Comparison of ENCODE assay signal across 9 mouse cellular contexts in the genomic region with DNA sequence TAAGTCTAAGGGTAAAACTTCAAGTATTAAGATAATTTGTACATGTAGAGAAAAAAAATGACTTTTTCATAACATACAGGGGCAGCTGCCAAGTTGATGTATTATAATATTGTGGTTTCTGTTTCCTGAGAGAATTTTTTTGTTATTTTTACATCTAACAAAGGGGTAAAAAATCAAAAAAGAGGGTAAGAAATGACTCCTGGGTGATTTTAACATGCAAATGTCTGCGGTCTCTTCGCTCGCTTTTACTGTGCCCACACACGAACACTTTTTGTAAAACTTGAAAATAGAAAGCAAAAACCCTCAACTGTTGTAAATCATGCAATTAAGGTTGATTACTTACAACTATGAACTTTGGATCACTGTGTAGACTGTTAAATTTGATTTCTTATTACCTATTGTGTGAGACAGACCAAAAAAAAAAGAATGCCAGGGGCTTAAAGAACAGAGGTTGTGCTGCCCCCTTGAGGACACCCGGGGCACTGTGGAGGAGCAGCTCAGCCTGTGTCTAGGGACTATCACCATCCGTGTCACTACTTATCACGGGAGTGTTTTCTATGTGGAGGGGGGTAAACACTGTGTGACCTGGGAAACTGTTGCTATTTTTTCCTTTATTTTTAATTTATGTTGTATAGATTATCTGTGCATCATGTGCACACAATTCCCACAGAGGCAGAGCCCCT. TPM values are rescaled to one million over a fixed set of nuclear protein-coding genes. Genes with fewer than 3 reads are reported as not detected.
DNase-seq lines count a peak whose midpoint lies in the region; ATAC-seq and TF ChIP-seq lines count a peak whose summit lies in the region.
"Had no signal": no experiment of that assay in that cellular context is flagged by ENCODE, and none has a peak within 500 bp of the region (broad histone marks: within the 10 kb centered on the region; RNA-seq: fewer than 3 reads in every experiment).

No protein-coding gene starts in this region.

- H3K9me3 ChIP-seq in forebrain, embryonic 14.5 days (replicated peaks; ENCODE audit: control insufficient read depth, low read length) = no peaks in the 10 kb centered on the region
- H3K9me3 ChIP-seq in intestine, embryonic 16.5 days (ENCODE audit: control insufficient read depth, low read length) = no peaks in the 10 kb centered on the region
- no peaks in the 10 kb centered on the region for H3K9me3 ChIP-seq in liver, embryonic 14.5 days (ENCODE audit: control insufficient read depth, low read length)
- H3K9me3 ChIP-seq: hindbrain, embryonic 15.5 days had no signal

- H3K27ac ChIP-seq in forebrain, embryonic 14.5 days (ENCODE audit: low read depth, low read length) = no peak overlapping the region
- H3K27ac ChIP-seq in intestine, embryonic 16.5 days (ENCODE audit: low read length) = no peak overlapping the region
- no peak overlapping the region for H3K27ac ChIP-seq in liver, embryonic 14.5 days
- H3K27ac ChIP-seq: hindbrain, embryonic 15.5 days had no signal

- H3K4me3 ChIP-seq in forebrain, embryonic 14.5 days (ENCODE audit: low read depth, low read length) = no peak overlapping the region
- no peak overlapping the region for H3K4me3 ChIP-seq in intestine, embryonic 16.5 days (ENCODE audit: low read length)
- H3K4me3 ChIP-seq in liver, embryonic 14.5 days (ENCODE audit: insufficient read depth in 1 of 2, low read depth in 2 of 2, low read length in 2 of 2) = no peak overlapping the region
- H3K4me3 ChIP-seq: hindbrain, embryonic 15.5 days had no signal

- TF ChIP-seq EP300 in liver, embryonic 14.5 days (IDR thresholded peaks at IDR 0.05; ENCODE audit: low read depth) = no peak

- H3K27me3 ChIP-seq in forebrain, embryonic 14.5 days (replicated peaks; ENCODE audit: control insufficient read depth, insufficient read depth, low read length) = peaks cover 10% of the 10 kb centered on the region
- 0 out of 2 replicates have a peak, but pooled peaks cover 5% of the 10 kb centered on the region for H3K27me3 ChIP-seq in intestine, embryonic 16.5 days (replicated peaks; ENCODE audit: control insufficient read depth, insufficient read depth, low read length)
- H3K27me3 ChIP-seq in liver, embryonic 14.5 days (ENCODE audit: control insufficient read depth, insufficient read depth, low read length) = no peaks in the 10 kb centered on the region; the same call in 1 of the 2 replicates

- TF ChIP-seq CTCF in liver, embryonic 14.5 days (IDR thresholded peaks at IDR 0.05; ENCODE audit: low read depth) = peak; percentile 75

- peak; percentile 67 for DNase-seq in 3T3-L1 (ENCODE audit: low read depth, low spot score)
- DNase-seq in CD4-positive, CD25-positive, alpha-beta regulatory T cell, adult 2 months (ENCODE audit: low read depth, low spot score) = peak; percentile 76
- peak; percentile 16 for DNase-seq in c-Kit-negative CD71-positive TER-119-positive erythroid progenitor cells, embryonic 14.5 days (ENCODE audit: low read depth, low spot score)
- peak; percentile 84 for DNase-seq in forebrain, embryonic 14.5 days (ENCODE audit: low spot score)
- no peak for DNase-seq in liver, embryonic 14.5 days (ENCODE audit: low read depth in 3 of 3, low spot score in 3 of 3)
- DNase-seq in retina, postnatal 7 days (ENCODE audit: low read depth, low spot score) = peak; percentile 69

- no peak overlapping the region for H3K9ac ChIP-seq in forebrain, embryonic 14.5 days (ENCODE audit: low read length)
- H3K9ac ChIP-seq in intestine, embryonic 16.5 days (ENCODE audit: low read depth, low read length) = no peak overlapping the region
- H3K9ac ChIP-seq in liver, embryonic 14.5 days (replicated peaks) = no peak overlapping the region
- H3K9ac ChIP-seq: hindbrain, embryonic 15.5 days had no signal

- H3K4me2 ChIP-seq in forebrain, embryonic 14.5 days (ENCODE audit: low read length) = no peak overlapping the region
- H3K4me2 ChIP-seq in intestine, embryonic 16.5 days (ENCODE audit: low read depth, low read length) = no peak overlapping the region
- H3K4me2 ChIP-seq in liver, embryonic 14.5 days (ENCODE audit: low read depth) = no peak overlapping the region
- H3K4me2 ChIP-seq: hindbrain, embryonic 15.5 days had no signal

- ATAC-seq in forebrain, embryonic 14.5 days = no peak
- ATAC-seq in intestine, embryonic 16.5 days = 0 out of 2 replicates have a peak, but pooled peaks have one; percentile 32
- ATAC-seq in liver, embryonic 14.5 days (ENCODE audit: insufficient read depth) = no peak
- ATAC-seq in erythroblast, adult 5-6 weeks (replicated peaks; ENCODE audit: low FRiP score, poor library complexity, severe bottlenecking) = no peak

- 51% methylated on average over 7 of the region's 7 CpGs for WGBS in forebrain, embryonic 14.5 days
- 52% methylated on average over 7 of the region's 7 CpGs for WGBS in intestine, embryonic 16.5 days
- 49% methylated on average over 7 of the region's 7 CpGs for WGBS in liver, embryonic 14.5 days (ENCODE audit: insufficient replicate concordance)

- peaks cover 4% of the 10 kb centered on the region; the same call in 1 of the 2 replicates for H3K4me1 ChIP-seq in forebrain, embryonic 14.5 days (ENCODE audit: control insufficient read depth, insufficient read depth, low read length)
- no peaks in the 10 kb centered on the region for H3K4me1 ChIP-seq in intestine, embryonic 16.5 days (ENCODE audit: control insufficient read depth, insufficient read depth, low read length)
- H3K4me1 ChIP-seq in liver, embryonic 14.5 days (replicated peaks; ENCODE audit: control insufficient read depth in 2 of 2, insufficient read depth in 2 of 2, low read length in 1 of 2) = no peaks in the 10 kb centered on the region

- no peaks in the 10 kb centered on the region for H3K36me3 ChIP-seq in forebrain, embryonic 14.5 days (ENCODE audit: control insufficient read depth, insufficient read depth, low read length)
- H3K36me3 ChIP-seq in intestine, embryonic 16.5 days (ENCODE audit: control insufficient read depth, insufficient read depth, low read length) = no peaks in the 10 kb centered on the region
- H3K36me3 ChIP-seq in liver, embryonic 14.5 days (replicated peaks; ENCODE audit: control insufficient read depth, insufficient read depth, low read depth) = no peaks in the 10 kb centered on the region
- H3K36me3 ChIP-seq: hindbrain, embryonic 15.5 days had no signal

RNA-seq across cellular contexts. Expression of a gene that starts 23.5 kb away (rescaled TPM):
- polyA plus RNA-seq in forebrain, embryonic 14.5 days (2014; fragmentation: Nextera tagmentation; extraction: Ambion mirVana) = 0.74 and 1.1 TPM in 2 replicates
- 70.3 and 81.3 TPM in 2 replicates for polyA plus RNA-seq in intestine, embryonic 16.5 days (2015; fragmentation: Nextera tagmentation; extraction: Ambion mirVana)
- polyA plus RNA-seq in liver, embryonic 14.5 days (2012; rRNA removed) = 0.15 and 0.75 TPM in 2 replicates
- 0.09 and 0.23 TPM in 2 replicates for polyA plus RNA-seq in liver, embryonic 14.5 days (2014; fragmentation: Nextera tagmentation; extraction: Ambion mirVana)
- not detected in 2 replicates for total RNA-seq in erythroblast, adult 5-6 weeks (2015; ENCODE audit: low replicate concordance)
- not detected in 2 replicates for total RNA-seq in erythroblast, adult 5-6 weeks (2017; ENCODE audit: low replicate concordance)

RNA-seq across cellular contexts. Expression of a gene that starts 56.7 kb away (rescaled TPM):
- 2.1 and 2.2 TPM in 2 replicates for polyA plus RNA-seq in forebrain, embryonic 14.5 days (2014; fragmentation: Nextera tagmentation; extraction: Ambion mirVana)
- polyA plus RNA-seq in intestine, embryonic 16.5 days (2015; fragmentation: Nextera tagmentation; extraction: Ambion mirVana) = 0.20 and 0.22 TPM in 2 replicates
- polyA plus RNA-seq in liver, embryonic 14.5 days (2012; rRNA removed) = 0.16 and 0.24 TPM in 2 replicates
- polyA plus RNA-seq in liver, embryonic 14.5 days (2014; fragmentation: Nextera tagmentation; extraction: Ambion mirVana) = not detected in 2 replicates
- total RNA-seq in erythroblast, adult 5-6 weeks (2015; ENCODE audit: low replicate concordance) = not detected in 2 replicates
- 0.42 TPM in 1 of 2 replicates, not detected in the other for total RNA-seq in erythroblast, adult 5-6 weeks (2017; ENCODE audit: low replicate concordance)

Comparison
In these comparisons a context has a peak if more than half of its experiments do, and no peak if none do; other contexts are left out.
1. DNase-seq: peak in 3T3-L1 (single experiment), CD4-positive, CD25-positive, alpha-beta regulatory T cell, adult 2 months (single experiment), c-Kit-negative CD71-positive TER-119-positive erythroid progenitor cells, embryonic 14.5 days (single experiment), forebrain, embryonic 14.5 days (single experiment) and retina, postnatal 7 days (single experiment); none in liver, embryonic 14.5 days (0 of 3).
2. RNA of a gene that starts 23.5 kb away (polyA plus RNA-seq): 70.3 to 81.3 TPM in intestine, embryonic 16.5 days; 0.74 to 1.1 TPM in forebrain, embryonic 14.5 days and 0.09 to 0.75 TPM in liver, embryonic 14.5 days; every median in the first group is over 10 times any median in the second.